Mouse (Mus musculus): Measurements from ENCODE around the gene Olfr266. TPM values are rescaled to one million over a fixed set of nuclear protein-coding genes. Genes with fewer than 3 reads are reported as not detected.

Gene Olfr266
- not detected for polyA plus RNA-seq (2017; shearing (Covaris generic))

DNA sequence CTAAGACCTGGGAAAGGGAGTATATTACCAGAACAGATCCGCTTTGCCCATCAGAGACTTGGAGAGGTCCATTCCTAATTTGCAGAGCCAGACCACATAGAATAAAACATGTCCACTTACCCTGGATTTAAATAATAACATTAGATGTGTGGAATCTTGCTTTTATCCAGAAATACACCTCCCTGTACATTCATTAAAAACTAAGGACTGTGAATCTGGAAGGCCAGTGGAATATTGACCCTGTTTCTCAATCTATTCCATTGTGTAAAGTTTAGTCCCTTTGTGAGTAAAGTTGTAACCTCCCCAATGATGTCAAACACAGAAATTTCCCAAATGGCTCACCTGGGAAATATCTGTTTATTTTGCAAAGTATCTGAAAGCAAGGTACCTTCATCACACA, at the start of gene Olfr266:
Gene Olfr266, minus strand, starts transcription at position 101 of the 400 bp plus-strand sequence.

GRCm38 (mm10) chr3:106789930-106790329, 36.2 kb downstream of the Olfr266 start, which contains the start of gene Cd53:
Gene Cd53 (minus strand): TSS chr3:106790149.

Other genes with a start within 250 kb of the Olfr266 start
- gene Lrif1, start 141.3 kb downstream of the Olfr266 start, polyA plus RNA-seq (2017; shearing (Covaris generic)), result 57.5 TPM
- gene Cd53, start 36.1 kb downstream of the Olfr266 start, polyA plus RNA-seq (2017; shearing (Covaris generic)), result 1,072 TPM
- gene Kcna3, start 209.9 kb upstream of the Olfr266 start, polyA plus RNA-seq (2017; shearing (Covaris generic)), result 17.0 TPM

Measured in inflammation-experienced regulatory T-cells, adult 16 weeks (primary cell).